Mouse (Mus musculus) embryonic facial prominence, embryonic 13.5 days (tissue): ENCODE data around the gene Plg. TPM values are rescaled to one million over a fixed set of nuclear protein-coding genes. Genes with fewer than 3 reads are reported as not detected.

Source experiments
- ATAC-seq: fragments of 200-750 bp; cut with Nextera tagmentation; 2 replicates; pipeline ENCODE4 v1.8.0; 2017; ENCODE audit warnings: low read depth; ENCODE audit not compliant: insufficient number of reproducible peaks, insufficient read depth, low FRiP score, low TSS enrichment
- H3K27ac ChIP-seq: fragments of 300-500 bp; sonication (generic); 2 replicates; pipeline ENCODE4 v1.5.1; 2015; ENCODE audit warnings: moderate library complexity, mild to moderate bottlenecking, inconsistent platforms
- H3K27me3 ChIP-seq: fragments of 300-500 bp; sonication (generic); 2 replicates; pipeline ENCODE4 v1.6.1; 2015; ENCODE audit warnings: mild to moderate bottlenecking, inconsistent platforms
- H3K36me3 ChIP-seq: fragments of 300-500 bp; sonication (generic); 2 replicates; pipeline ENCODE4 v1.6.1; 2015; ENCODE audit warnings: mild to moderate bottlenecking, inconsistent platforms
- H3K4me1 ChIP-seq: fragments of 300-500 bp; sonication (generic); 2 replicates; pipeline ENCODE4 v1.6.1; 2015; ENCODE audit warnings: inconsistent platforms
- H3K4me2 ChIP-seq: fragments of 300-500 bp; sonication (generic); 2 replicates; pipeline ENCODE4 v1.6.1; 2015; ENCODE audit warnings: moderate library complexity, mild to moderate bottlenecking, inconsistent platforms
- H3K4me3 ChIP-seq: fragments of 300-500 bp; sonication (generic); 2 replicates; pipeline ENCODE4 v1.5.1; 2015; ENCODE audit warnings: mild to moderate bottlenecking, inconsistent platforms
- H3K9ac ChIP-seq: fragments of 300-500 bp; sonication (generic); 2 replicates; pipeline ENCODE4 v1.6.1; 2015; ENCODE audit warnings: mild to moderate bottlenecking, inconsistent platforms
- H3K9me3 ChIP-seq: fragments of 300-500 bp; sonication (generic); 2 replicates; pipeline ENCODE4 v1.6.1; 2016; ENCODE audit warnings: inconsistent platforms
- WGBS: fragments of 180-500 bp; shearing (Covaris S2); methylation state at CpG from one replicate; pipeline ENCODE4 v1.1.7; 2015; ENCODE audit warnings: mixed read lengths; 5-methylcytosine and 5-hydroxymethylcytosine counted together
- polyA plus RNA-seq: library from polyadenylated mRNA; unstranded; fragments of >200 nt; fragmentation: Nextera tagmentation; extraction: Ambion mirVana; gene quantifications from 2 replicates; pipeline ENCODE4 v1.2.1, GENCODE M21; 2015

Plg gene
- polyA plus RNA-seq, 1 experiment from 2014 or later: not detected

DNA sequence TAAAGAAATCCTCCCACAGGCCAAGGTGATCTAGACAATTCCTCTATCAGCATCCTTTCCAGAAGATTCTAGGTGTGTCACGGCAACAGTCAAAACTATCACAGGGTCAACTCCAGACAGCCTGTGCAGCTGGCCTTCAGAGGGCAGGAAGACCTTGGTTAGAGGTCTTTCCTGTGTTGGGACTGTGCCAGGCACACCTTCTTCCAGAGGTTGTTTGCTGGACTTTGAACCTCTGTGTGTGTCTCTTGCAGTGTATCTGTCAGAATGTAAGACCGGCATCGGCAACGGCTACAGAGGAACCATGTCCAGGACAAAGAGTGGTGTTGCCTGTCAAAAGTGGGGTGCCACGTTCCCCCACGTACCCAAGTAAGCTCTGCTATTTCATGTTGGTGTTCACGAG is 9.8 kb downstream of the Plg start:
- Histone ChIP-seq H3K4me3 (no peak overlapping the region), H3K27ac (no peak overlapping the region), H3K9ac (no peak overlapping the region), H3K9me3 (no peaks in the 10 kb centered on the region), H3K4me2 (no peak overlapping the region), H3K4me1 (no peaks in the 10 kb centered on the region), H3K36me3 (no peaks in the 10 kb centered on the region), H3K27me3 (no peaks in the 10 kb centered on the region)
- no peak for ATAC-seq
- 89% methylated on average over 7 of the region's 7 CpGs for WGBS

DNA sequence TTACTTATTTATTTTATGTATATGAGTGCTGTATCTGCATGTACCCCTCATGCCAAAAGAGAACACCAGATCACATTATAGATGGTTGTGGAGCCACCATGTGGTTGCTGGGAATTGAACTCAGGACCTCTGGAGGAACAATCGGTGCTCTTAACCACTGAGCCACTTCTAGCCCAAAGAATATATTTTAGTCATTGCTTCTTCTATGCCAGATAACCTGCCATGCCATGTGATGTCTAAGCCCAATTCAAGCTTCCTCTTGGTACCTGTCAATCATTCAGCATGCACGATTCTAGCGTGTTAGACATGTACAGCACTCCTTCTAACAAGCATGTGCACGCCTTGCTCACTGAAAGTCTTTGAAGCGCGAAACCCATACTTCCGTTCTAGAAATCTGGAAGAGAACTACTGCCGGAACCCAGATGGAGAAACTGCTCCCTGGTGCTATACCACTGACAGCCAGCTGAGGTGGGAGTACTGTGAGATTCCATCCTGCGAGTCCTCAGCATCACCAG is 17.8 kb downstream of the Plg start:
- Histone ChIP-seq H3K9ac (no peak overlapping the region), H3K9me3 (no peaks in the 10 kb centered on the region), H3K36me3 (no peaks in the 10 kb centered on the region), H3K27me3 (no peaks in the 10 kb centered on the region; the same call in 1 of the 2 replicates), H3K27ac (no peak overlapping the region), H3K4me3 (no peak overlapping the region), H3K4me2 (no peak overlapping the region), H3K4me1 (peaks cover 11% of the 10 kb centered on the region; the same call in 1 of the 2 replicates)
- 80% methylated on average over 9 of the region's 9 CpGs for whole genome bisulfite sequencing
- no peak for ATAC-seq

DNA sequence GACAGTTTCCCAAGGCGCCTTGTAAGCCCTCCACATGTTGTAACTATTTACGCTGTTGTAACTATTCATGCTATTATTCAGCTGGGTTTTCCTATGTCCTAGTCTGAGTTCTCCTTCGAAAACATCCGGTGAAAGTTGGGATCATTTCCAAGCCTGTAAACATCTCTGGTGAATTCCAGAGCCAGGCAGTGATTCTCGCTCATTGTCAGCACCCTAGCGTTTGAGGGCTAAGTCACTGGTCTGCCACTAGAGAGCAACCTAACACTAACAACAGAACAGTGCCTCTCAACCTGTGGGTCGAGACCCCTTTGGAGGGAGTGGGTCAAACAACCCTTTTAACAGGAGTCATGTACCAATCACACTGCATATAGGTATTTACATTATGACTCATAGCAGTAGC is 25.0 kb downstream of the Plg start:
- Histone ChIP-seq H3K27me3 (no peaks in the 10 kb centered on the region), H3K27ac (no peak overlapping the region), H3K4me2 (no peak overlapping the region), H3K36me3 (no peaks in the 10 kb centered on the region), H3K4me1 (no peaks in the 10 kb centered on the region), H3K4me3 (no peak overlapping the region), H3K9ac (no peak overlapping the region), H3K9me3 (no peaks in the 10 kb centered on the region)
- WGBS: 65% methylated on average over 7 of the region's 7 CpGs
- ATAC-seq: no peak

DNA sequence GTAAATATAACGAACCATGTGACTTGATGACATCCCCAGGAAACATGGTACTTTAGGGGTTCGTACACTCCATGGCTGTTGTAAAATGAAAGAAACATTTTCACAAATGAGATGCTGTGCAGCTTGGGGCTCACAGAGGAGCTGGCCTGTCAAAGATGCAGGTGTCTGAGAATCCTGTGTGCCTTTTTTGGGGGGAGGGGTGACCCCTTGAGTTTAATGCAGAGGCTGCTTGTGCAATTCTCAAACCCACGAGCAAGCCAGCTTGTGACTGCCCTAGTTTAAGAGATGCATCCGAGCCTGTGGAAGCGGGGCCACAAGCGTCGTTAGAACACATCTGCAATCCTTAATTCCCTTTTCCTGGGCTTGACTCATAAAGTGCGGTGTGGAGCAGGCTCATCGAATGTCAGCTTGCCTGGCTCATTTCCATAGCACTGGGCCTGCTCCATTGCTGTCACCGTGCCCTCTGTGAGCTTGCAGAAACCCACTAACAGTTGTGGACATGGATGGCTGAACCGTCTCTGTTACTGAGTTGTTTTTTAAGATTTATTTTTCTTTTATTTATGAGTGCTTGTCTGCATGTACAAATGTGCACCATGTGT is 31.0 kb downstream of the Plg start:
- Histone ChIP-seq H3K9ac (no peak overlapping the region), H3K27me3 (no peaks in the 10 kb centered on the region), H3K9me3 (no peaks in the 10 kb centered on the region), H3K4me3 (no peak overlapping the region), H3K36me3 (no peaks in the 10 kb centered on the region), H3K4me2 (no peak overlapping the region), H3K27ac (no peak overlapping the region), H3K4me1 (peaks cover 15% of the 10 kb centered on the region)
- no peak for ATAC-seq
- WGBS: 53% methylated on average over 11 of the region's 11 CpGs

DNA sequence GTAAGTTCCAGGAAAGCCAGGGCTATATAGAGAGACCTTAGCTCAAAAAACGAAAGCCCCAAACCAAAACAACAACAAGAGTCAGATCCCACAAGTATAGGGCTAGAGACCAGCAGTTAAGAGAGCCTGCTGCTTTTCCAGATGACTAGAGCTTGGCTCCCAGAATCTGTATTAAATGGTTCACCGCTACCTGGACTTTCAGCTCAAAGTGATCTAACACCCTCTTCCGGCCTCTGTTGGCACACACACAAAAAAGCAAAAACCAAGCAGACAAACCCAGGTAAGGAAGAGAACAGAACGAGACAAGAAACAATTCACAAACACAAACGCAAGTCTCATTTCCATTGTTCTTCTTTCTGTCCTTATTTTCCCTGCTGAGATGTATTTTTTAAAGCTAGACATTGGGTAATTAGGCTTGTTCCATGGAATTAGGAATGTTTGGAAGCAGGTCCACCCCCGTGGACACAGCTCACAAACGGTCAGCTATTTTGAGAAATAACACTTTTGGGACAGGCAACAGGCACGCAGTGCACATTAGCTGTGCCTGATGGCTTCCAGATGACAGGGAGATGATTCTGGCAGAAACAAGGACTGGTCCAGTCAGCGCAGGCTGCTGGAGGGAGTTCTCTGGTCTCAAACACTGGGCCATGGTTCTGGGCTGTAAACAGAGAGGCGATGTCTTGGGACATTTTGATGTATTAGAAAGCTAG is 33.9 kb downstream of the Plg start:
- 44% methylated on average over 10 of the region's 10 CpGs for WGBS
- Histone ChIP-seq H3K27ac (no peak overlapping the region), H3K9ac (no peak overlapping the region), H3K9me3 (no peaks in the 10 kb centered on the region), H3K4me1 (peaks cover 31% of the 10 kb centered on the region), H3K4me3 (no peak overlapping the region), H3K36me3 (no peaks in the 10 kb centered on the region), H3K27me3 (no peaks in the 10 kb centered on the region), H3K4me2 (no peak overlapping the region)
- no peak for ATAC-seq

DNA sequence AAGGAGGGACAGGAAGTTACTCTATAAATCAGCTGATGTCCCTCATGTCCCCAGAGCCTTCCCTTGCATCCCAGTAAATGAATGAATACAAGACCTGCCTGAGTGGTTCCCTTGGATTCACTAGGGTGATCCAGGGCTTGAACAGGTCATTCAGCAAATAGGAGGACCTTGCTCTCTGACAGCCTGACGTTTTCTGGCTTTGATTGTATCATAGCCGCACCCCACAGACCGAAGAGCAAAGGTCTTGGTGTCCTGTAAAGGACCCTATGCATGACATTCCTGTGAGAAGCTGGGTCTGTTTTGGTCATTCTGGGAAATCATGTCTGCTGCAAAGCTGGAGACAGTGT is 34.5 kb downstream of the Plg start:
- ATAC-seq: no peak
- Histone ChIP-seq H3K27me3 (no peaks in the 10 kb centered on the region), H3K4me1 (peaks cover 31% of the 10 kb centered on the region), H3K4me2 (no peak overlapping the region), H3K9me3 (no peaks in the 10 kb centered on the region), H3K36me3 (no peaks in the 10 kb centered on the region), H3K9ac (no peak overlapping the region), H3K4me3 (no peak overlapping the region), H3K27ac (no peak overlapping the region)
- WGBS: 64% methylated on average over 3 of the region's 3 CpGs

DNA sequence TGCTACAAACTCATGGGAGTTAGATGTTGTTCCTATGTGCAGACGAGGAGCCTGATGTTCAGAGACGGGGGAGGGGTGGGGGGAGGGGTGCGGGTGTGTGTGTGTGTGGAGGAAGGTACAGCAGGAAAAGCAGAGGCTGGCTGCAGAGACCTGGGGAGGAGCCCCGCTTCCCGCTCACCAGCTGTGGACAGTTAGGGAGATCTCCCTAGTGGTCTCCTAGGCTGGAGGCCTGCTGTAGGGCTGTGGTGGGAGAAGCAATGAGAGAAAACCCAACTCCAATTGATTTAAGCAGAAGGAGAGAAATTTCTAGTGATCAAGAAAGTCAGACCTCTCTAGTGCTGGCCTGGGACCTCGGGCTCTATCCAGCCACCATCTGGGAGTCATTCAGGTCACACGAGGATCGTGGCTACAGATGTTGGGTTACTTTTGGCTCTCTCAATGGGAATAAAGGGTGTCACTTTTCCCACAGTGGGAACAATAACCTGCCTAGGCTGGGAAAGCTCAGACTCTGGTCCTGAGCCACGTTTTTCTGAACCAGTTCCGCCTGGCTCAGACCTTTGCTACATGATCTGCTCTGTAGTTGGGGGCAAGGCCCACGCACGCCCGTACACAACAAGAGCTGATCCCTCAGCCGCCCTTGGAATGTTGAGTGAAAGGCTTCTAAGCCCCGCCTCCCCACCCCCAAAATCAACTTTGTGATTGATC is 36.8 kb downstream of the Plg start:
- Histone ChIP-seq H3K4me1 (peaks cover 34% of the 10 kb centered on the region), H3K4me2 (0 out of 2 replicates have a peak overlapping the region, but pooled peaks have one; percentile 9), H3K36me3 (no peaks in the 10 kb centered on the region), H3K9me3 (no peaks in the 10 kb centered on the region), H3K9ac (no peak overlapping the region), H3K4me3 (no peak overlapping the region), H3K27me3 (no peaks in the 10 kb centered on the region), H3K27ac (peak overlapping the region; percentile 64)
- WGBS: 19% methylated on average over 15 of the region's 15 CpGs
- ATAC-seq: peak; percentile 52

DNA sequence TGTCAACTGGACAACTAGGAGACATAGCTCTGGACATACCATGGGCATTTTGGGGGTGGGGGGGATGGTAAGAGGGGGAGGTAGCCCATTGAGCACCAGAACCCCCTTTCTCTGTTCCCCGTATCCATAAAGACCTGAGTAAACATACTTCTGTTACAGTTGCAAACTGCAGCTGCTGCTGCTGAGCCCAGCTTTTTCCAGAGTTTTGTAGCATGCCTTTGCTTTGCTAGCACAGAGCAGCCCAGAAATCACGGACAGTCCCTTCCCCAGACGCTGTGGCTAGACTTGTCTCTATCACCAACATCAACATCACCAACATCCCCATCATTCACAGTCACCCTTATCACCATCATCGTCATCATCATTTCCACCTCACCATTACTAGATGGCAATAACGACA is 37.3 kb downstream of the Plg start:
- peaks cover 35% of the 10 kb centered on the region for H3K4me1 ChIP-seq
- H3K9me3 ChIP-seq: no peaks in the 10 kb centered on the region
- H3K36me3 ChIP-seq: no peaks in the 10 kb centered on the region
- no peak overlapping the region for H3K4me3 ChIP-seq
- H3K4me2 ChIP-seq: no peak overlapping the region
- WGBS: 69% methylated on average over 5 of the region's 5 CpGs
- H3K27me3 ChIP-seq: no peaks in the 10 kb centered on the region
- no peak overlapping the region for H3K9ac ChIP-seq
- no peak for ATAC-seq
- peak overlapping the region; percentile 64 for H3K27ac ChIP-seq

DNA sequence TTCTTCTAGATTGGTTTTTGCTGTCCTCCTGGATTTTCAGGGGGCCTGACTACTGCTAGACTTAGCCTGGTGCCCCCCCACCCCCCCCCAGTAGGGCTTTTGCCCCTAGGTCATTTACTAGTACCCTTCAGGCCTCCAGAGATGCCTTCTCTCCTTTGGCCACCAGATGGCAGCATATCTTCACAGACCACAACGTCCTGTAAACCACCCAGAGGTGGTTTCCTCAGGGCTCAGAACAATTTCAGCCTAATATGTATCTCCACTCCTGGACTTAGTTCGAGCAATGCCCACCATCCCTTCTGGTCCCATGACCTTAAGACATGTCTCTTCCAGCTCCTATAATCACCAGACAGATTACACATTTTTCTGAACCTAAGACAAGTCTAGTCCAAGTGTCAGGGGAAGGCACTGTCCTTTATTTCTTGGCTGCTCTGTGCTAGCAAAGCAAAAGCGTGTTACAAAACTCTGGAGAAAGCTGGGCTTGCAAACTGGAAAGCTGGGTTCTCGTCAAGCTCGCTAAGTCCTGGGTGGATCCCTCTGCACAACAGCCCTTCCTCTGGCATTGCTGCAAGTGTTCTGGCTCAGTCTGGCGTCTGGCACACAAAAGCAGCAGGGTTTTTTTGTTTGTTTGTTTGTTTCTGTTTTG is 38.0 kb downstream of the Plg start:
- H3K9ac ChIP-seq: no peak overlapping the region

DNA sequence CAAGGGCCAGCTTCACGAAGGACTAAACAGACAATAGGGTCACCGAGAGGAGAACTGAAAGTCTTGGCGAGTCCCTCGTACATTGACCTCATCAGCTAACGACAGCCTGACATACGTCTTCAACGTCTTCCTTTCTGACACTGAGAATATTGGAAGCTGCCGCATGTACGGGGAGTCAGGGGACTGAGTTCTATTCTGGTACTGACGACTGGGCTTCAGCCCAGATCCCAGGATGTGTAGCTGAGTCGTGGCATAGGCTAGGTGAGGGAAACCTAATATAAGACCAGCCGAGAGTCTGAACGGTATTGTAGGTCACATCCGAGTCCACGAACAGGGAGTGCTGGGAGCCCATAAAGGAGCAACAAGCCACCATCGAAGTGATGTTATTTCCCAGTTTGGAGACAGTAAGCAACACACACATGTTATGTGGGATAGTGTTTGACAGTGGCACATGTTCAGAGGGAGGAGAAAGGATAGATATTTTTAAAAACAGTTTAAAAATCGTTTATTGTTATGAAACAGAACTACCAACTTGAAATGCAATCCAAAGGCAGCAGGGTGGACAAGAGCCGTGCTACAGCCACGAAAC is 41.2 kb downstream of the Plg start:
- Histone ChIP-seq H3K4me1 (peaks cover 27% of the 10 kb centered on the region), H3K4me2 (no peak overlapping the region), H3K27ac (no peak overlapping the region), H3K9ac (no peak overlapping the region), H3K36me3 (no peaks in the 10 kb centered on the region), H3K4me3 (no peak overlapping the region), H3K27me3 (no peaks in the 10 kb centered on the region), H3K9me3 (no peaks in the 10 kb centered on the region)
- 68% methylated on average over 19 of the region's 19 CpGs for WGBS
- ATAC-seq: no peak

More for the DNA sequence above, 38.0 kb downstream of the Plg start:
- H3K4me3 ChIP-seq: no peak overlapping the region
- H3K27me3 ChIP-seq: no peaks in the 10 kb centered on the region
- H3K4me1 ChIP-seq: peaks cover 38% of the 10 kb centered on the region
- no peak for ATAC-seq
- 43% methylated on average over 6 of the region's 6 CpGs for WGBS
- H3K36me3 ChIP-seq: no peaks in the 10 kb centered on the region
- no peaks in the 10 kb centered on the region for H3K9me3 ChIP-seq
- peak overlapping the region; percentile 64; the same call in 1 of the 2 replicates for H3K27ac ChIP-seq
- no peak overlapping the region for H3K4me2 ChIP-seq

DNA sequence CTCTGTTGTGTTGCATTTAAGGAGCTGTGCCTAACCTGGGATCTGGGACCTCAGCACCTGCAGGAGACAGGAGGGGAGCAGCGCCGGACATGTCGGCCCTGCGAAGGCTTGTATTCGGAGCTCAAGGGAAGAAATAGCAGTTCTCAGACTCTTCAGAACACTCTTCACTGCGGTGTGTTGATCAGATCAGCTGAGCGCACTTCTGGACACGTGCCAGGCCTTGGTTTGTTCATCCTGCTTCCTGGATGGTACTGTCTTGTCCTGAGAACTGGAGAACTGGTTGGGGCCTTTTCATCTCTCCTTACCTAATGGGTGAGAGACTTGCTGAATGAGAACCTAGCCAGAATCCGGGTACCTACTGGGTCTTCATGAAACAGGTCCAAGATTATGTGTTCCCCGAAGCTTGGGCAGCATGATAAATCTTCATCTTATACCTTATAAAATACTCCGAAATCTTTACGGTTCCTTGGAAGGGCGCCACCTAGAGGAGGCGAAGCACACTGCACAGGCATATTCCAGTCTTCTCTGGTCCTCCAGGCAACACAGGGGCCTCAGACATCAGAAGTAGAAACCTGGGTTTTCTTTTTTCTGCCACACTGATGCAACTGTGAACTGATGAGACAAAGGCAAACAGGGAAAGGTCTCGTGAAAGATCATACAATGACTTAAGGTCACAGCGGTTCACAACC is 42.6 kb downstream of the Plg start:
- no peaks in the 10 kb centered on the region for H3K36me3 ChIP-seq
- no peaks in the 10 kb centered on the region for H3K27me3 ChIP-seq
- 64% methylated on average over 16 of the region's 16 CpGs for WGBS
- H3K27ac ChIP-seq: no peak overlapping the region
- H3K9me3 ChIP-seq: no peaks in the 10 kb centered on the region
- no peak for ATAC-seq
- H3K9ac ChIP-seq: no peak overlapping the region
- H3K4me2 ChIP-seq: no peak overlapping the region
- no peak overlapping the region for H3K4me3 ChIP-seq
- peaks cover 13% of the 10 kb centered on the region; the same call in 1 of the 2 replicates for H3K4me1 ChIP-seq
